Mouse (Mus musculus): ENCODE data around the gene Pdgfc. TPM values are rescaled to one million over a fixed set of nuclear protein-coding genes. Genes with fewer than 3 reads are reported as not detected.

Gene Pdgfc
- polyA plus RNA-seq, 1 experiment from 2014 or later = 6.1 TPM

DNA sequence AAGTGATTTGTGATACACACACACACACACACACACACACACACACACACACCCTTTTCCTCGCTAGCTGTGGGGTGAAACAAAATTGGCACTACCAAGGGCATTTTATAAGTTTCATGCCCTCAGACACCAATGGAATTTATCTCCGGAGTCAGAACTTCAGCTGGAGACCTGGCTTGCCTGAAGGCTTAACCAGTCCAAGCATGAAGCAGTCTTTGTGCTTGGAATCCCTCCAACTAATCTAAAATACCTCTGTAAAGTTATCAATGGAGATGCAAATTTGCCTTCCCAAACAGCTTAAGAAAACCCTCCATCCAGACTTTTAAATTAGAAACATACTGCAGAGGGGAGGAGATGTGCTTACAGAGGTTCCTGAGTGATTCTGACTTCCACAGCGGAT is 6.3 kb upstream of the Pdgfc start:
- Histone ChIP-seq H3K27me3 (replicated peaks; ENCODE audit: control insufficient read depth, insufficient read depth, low read length) (no peaks in the 10 kb centered on the region), H3K36me3 (ENCODE audit: control insufficient read depth, insufficient read depth) (no peaks in the 10 kb centered on the region), H3K27ac (ENCODE audit: low read depth, low read length) (no peak overlapping the region), H3K4me1 (replicated peaks; ENCODE audit: control insufficient read depth, insufficient read depth, low read length) (no peaks in the 10 kb centered on the region), H3K4me3 (ENCODE audit: low read depth, low read length) (no peak overlapping the region), H3K4me2 (replicated peaks; ENCODE audit: low read depth) (no peak overlapping the region), H3K9ac (ENCODE audit: low read depth, low read length) (no peak overlapping the region), H3K9me3 (ENCODE audit: control insufficient read depth) (no peaks in the 10 kb centered on the region)
- no peak for TF ChIP-seq CTCF (IDR thresholded peaks at IDR 0.05; ENCODE audit: low read depth)
- 90% methylated on average over 3 of the region's 3 CpGs for WGBS
- no peak for ATAC-seq

DNA sequence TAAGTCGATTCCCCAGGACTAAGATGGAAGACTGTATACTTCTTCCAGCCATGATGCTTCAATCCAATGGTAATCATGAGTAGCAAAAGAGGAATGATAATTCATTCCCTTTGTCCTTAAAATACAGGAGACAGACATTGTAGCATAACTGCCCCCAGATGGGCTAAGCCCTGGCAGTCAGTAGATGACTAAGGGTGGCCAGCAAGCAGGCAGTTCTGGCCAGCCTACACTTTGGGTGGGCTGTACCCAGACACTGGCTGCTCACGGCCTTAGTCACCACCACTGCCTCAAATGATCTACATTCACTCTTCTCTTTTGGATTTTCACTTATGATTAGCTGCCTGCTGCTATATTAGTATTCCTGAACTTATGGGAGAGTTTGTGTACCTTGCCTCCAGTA is 5.9 kb upstream of the Pdgfc start:
- no peak overlapping the region for H3K27ac ChIP-seq (ENCODE audit: low read depth, low read length)
- no peak overlapping the region for H3K9ac ChIP-seq (ENCODE audit: low read depth, low read length)
- no peaks in the 10 kb centered on the region for H3K36me3 ChIP-seq (ENCODE audit: control insufficient read depth, insufficient read depth)
- H3K4me3 ChIP-seq (ENCODE audit: low read depth, low read length) = no peak overlapping the region
- TF ChIP-seq CTCF (IDR thresholded peaks at IDR 0.05; ENCODE audit: low read depth) = no peak
- ATAC-seq = no peak
- no peaks in the 10 kb centered on the region for H3K27me3 ChIP-seq (replicated peaks; ENCODE audit: control insufficient read depth, insufficient read depth, low read length)
- 88% methylated on average over 2 of the region's 2 CpGs for WGBS
- H3K9me3 ChIP-seq (ENCODE audit: control insufficient read depth) = no peaks in the 10 kb centered on the region
- no peaks in the 10 kb centered on the region for H3K4me1 ChIP-seq (replicated peaks; ENCODE audit: control insufficient read depth, insufficient read depth, low read length)
- H3K4me2 ChIP-seq (replicated peaks; ENCODE audit: low read depth) = no peak overlapping the region

DNA sequence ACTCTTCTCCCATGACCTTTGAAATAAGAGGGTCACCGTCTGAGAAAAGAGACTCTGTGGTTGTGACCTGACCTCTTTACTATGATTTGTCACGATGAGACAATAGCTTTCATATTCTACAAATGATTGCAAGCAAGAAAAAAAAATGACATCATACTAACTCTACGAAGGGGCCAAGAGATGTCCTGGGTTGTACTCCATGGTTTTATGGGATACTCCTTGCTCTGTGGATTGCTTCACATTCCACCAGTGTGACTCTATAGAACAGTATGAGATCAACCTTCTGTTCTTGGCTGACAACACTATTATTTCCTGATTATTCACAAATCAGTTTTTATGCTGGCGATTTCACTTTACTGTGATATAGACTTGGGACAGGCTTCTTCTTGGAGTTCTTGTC is 4.2 kb upstream of the Pdgfc start:
- ATAC-seq = no peak
- H3K4me1 ChIP-seq (replicated peaks; ENCODE audit: control insufficient read depth, insufficient read depth, low read length) = 0 out of 2 replicates have a peak, but pooled peaks cover 4% of the 10 kb centered on the region
- TF ChIP-seq CTCF (IDR thresholded peaks at IDR 0.05; ENCODE audit: low read depth) = no peak
- no peak overlapping the region for H3K4me3 ChIP-seq (ENCODE audit: low read depth, low read length)
- H3K36me3 ChIP-seq (ENCODE audit: control insufficient read depth, insufficient read depth) = no peaks in the 10 kb centered on the region
- 73% methylated on average over 4 of the region's 4 CpGs for WGBS
- H3K9me3 ChIP-seq (ENCODE audit: control insufficient read depth) = no peaks in the 10 kb centered on the region
- H3K27me3 ChIP-seq (replicated peaks; ENCODE audit: control insufficient read depth, insufficient read depth, low read length) = no peaks in the 10 kb centered on the region
- H3K4me2 ChIP-seq (replicated peaks; ENCODE audit: low read depth) = no peak overlapping the region
- no peak overlapping the region for H3K27ac ChIP-seq (ENCODE audit: low read depth, low read length)
- no peak overlapping the region for H3K9ac ChIP-seq (ENCODE audit: low read depth, low read length)

DNA sequence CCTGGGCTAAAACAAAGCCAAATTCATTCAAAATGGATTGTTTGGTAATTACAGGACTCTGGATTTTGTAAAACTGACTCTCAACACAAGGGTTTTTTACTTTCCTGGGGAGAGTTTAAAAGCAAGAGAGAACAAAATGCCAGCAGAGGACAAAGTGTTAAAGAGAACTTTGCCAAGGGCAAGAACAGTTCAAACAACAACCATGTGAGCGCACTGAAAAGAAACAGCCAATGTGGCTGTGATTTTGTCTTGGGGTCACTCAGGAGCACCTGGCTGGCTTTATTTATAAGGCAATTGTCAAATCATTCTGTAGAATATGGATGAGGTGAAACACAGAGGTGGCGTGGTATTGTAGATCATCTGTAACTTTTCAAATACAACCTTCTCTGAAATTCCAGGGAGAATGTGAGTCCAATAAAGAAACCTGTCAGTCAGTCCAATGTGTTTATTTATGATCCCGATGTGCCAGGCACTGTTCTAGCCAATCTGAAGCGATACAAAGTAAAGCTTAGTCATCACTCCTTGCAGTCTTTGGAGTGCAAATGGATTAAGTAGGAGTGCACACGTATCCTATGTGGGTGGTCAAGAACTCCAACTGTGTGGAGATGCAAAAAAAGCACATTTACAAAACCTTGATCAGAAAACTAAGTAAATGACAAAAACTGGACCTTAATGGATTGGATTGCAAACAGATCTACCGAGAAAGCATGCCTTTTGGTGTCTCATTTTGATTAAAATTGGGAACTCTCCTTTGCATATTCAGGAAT is 1.7 kb upstream of the Pdgfc start:
- Histone ChIP-seq H3K4me3 (ENCODE audit: low read depth, low read length) (no peak overlapping the region), H3K4me2 (replicated peaks; ENCODE audit: low read depth) (no peak overlapping the region), H3K9ac (ENCODE audit: low read depth, low read length) (no peak overlapping the region), H3K4me1 (replicated peaks; ENCODE audit: control insufficient read depth, insufficient read depth, low read length) (0 out of 2 replicates have a peak, but pooled peaks cover 4% of the 10 kb centered on the region), H3K9me3 (ENCODE audit: control insufficient read depth) (no peaks in the 10 kb centered on the region), H3K27me3 (replicated peaks; ENCODE audit: control insufficient read depth, insufficient read depth, low read length) (no peaks in the 10 kb centered on the region), H3K36me3 (ENCODE audit: control insufficient read depth, insufficient read depth) (no peaks in the 10 kb centered on the region), H3K27ac (ENCODE audit: low read depth, low read length) (no peak overlapping the region)
- no peak for ATAC-seq
- no peak for TF ChIP-seq CTCF (IDR thresholded peaks at IDR 0.05; ENCODE audit: low read depth)
- 65% methylated on average over 6 of the region's 6 CpGs for WGBS

DNA sequence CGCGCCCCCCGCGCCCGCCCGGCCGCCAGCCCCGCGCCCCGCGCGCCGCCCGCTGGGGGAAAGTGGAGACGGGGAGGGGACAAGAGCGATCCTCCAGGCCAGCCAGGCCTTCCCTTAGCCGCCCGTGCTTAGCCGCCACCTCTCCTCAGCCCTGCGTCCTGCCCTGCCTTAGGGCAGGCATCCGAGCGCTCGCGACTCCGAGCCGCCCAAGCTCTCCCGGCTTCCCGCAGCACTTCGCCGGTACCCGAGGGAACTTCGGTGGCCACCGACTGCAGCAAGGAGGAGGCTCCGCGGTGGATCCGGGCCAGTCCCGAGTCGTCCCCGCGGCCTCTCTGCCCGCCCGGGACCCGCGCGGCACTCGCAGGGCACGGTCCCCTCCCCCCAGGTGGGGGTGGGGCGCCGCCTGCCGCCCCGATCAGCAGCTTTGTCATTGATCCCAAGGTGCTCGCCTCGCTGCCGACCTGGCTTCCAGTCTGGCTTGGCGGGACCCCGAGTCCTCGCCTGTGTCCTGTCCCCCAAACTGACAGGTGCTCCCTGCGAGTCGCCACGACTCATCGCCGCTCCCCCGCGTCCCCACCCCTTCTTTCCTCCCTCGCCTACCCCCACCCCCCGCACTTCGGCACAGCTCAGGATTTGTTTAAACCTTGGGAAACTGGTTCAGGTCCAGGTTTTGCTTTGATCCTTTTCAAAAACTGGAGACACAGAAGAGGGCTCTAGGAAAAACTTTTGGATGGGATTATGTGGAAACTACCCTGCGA is 517 bp downstream of the Pdgfc start:
- WGBS = under 1% methylated on average over 57 of the region's 68 CpGs
- Histone ChIP-seq H3K27ac (ENCODE audit: low read depth, low read length) (peak overlapping the region; percentile 73), H3K9ac (ENCODE audit: low read depth, low read length) (peak overlapping the region; percentile 75), H3K36me3 (ENCODE audit: control insufficient read depth, insufficient read depth) (no peaks in the 10 kb centered on the region), H3K4me3 (ENCODE audit: low read depth, low read length) (peak overlapping the region; percentile 75), H3K4me2 (replicated peaks; ENCODE audit: low read depth) (peak overlapping the region; percentile 99), H3K4me1 (replicated peaks; ENCODE audit: control insufficient read depth, insufficient read depth, low read length) (0 out of 2 replicates have a peak, but pooled peaks cover 4% of the 10 kb centered on the region), H3K9me3 (ENCODE audit: control insufficient read depth) (no peaks in the 10 kb centered on the region), H3K27me3 (replicated peaks; ENCODE audit: control insufficient read depth, insufficient read depth, low read length) (no peaks in the 10 kb centered on the region)
- TF ChIP-seq CTCF (IDR thresholded peaks at IDR 0.05; ENCODE audit: low read depth) = no peak
- ATAC-seq = peak; percentile 87

- Histone ChIP-seq H3K4me2 (replicated peaks; ENCODE audit: low read depth) (peak overlapping the region; percentile 99), H3K36me3 (ENCODE audit: control insufficient read depth, insufficient read depth) (no peaks in the 10 kb centered on the region), H3K27me3 (replicated peaks; ENCODE audit: control insufficient read depth, insufficient read depth, low read length) (no peaks in the 10 kb centered on the region), H3K9me3 (ENCODE audit: control insufficient read depth) (no peaks in the 10 kb centered on the region), H3K4me1 (replicated peaks; ENCODE audit: control insufficient read depth, insufficient read depth, low read length) (0 out of 2 replicates have a peak, but pooled peaks cover 4% of the 10 kb centered on the region), H3K4me3 (ENCODE audit: low read depth, low read length) (peak overlapping the region; percentile 75), H3K27ac (ENCODE audit: low read depth, low read length) (peak overlapping the region; percentile 73), H3K9ac (ENCODE audit: low read depth, low read length) (peak overlapping the region; percentile 75)
- TF ChIP-seq CTCF (IDR thresholded peaks at IDR 0.05; ENCODE audit: low read depth) = no peak
- peak; percentile 15; the same call in 1 of the 2 replicates for ATAC-seq
- WGBS = under 1% methylated on average over 34 of the region's 34 CpGs
These were observed 1.2 kb downstream of the Pdgfc start for GRCm38 (mm10) chr3:81037312-81037859.
